Mouse (Mus musculus) stomach, postnatal 0 days (tissue): ENCODE results near the gene Dhodh.

ENCODE experiments used
- CTCF ChIP-seq: IDR thresholded peaks from 2 replicates; pipeline ENCODE4 v1.5.1; 2016; ENCODE audit warnings: antibody characterized with exemption, low read depth, mild to moderate bottlenecking, moderate library complexity
- EP300 ChIP-seq: optimal IDR thresholded peaks from 2 replicates; pipeline ENCODE3; 2016; ENCODE audit warnings: antibody characterized with exemption

GRCm38 (mm10) chr8:109632498-109632897 lies 24.0 kb upstream of the Dhodh start:
- no peak for TF ChIP-seq CTCF
- TF ChIP-seq EP300 = no peak
